In the genomic region with DNA sequence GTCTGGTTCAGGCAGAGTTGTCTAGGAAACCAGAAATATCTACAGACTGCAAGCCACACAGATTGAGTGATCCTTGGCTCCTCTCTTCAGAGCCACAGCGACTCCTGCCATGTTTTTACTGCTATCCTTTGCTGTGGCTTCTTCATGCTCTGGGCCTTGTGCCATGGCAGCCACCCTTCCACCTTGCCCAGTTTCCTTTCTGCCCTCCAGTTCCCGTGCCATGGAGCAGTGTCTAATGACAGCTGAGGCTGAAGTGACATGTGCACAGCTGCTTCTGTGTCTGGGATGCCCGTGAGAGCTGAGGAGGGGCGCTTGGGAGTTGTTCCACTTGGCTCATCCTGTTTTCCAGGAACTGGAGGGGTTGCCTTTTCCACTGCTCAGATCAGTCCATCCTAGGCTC, we compare ENCODE assay signal across 17 mouse cellular contexts.
A peak's percentile ranks its signal among the peaks of the same experiment; 100 is the strongest.
DNase-seq lines count a peak whose midpoint lies in the region; TF ChIP-seq lines count a peak whose summit lies in the region.
"Had no signal": no experiment of that assay in that cellular context is flagged by ENCODE, and none has a peak within 500 bp of the region (broad histone marks: within the 10 kb centered on the region; RNA-seq: fewer than 3 reads in every experiment).

No protein-coding gene starts in this region.

- no peak overlapping the region for H3K27ac ChIP-seq in gastrocnemius, adult 2 months
- H3K27ac ChIP-seq in layer of hippocampus, adult 2 months: peak overlapping the region; percentile 14; the same call in 1 of the 2 replicates
- H3K27ac ChIP-seq: embryonic facial prominence, embryonic 12.5 days; forebrain, embryonic 12.5 days; hindbrain, embryonic 12.5 days; intestine, embryonic 15.5 days had no signal

- no peak overlapping the region for H3K4me3 ChIP-seq in gastrocnemius, adult 2 months
- no peak overlapping the region for H3K4me3 ChIP-seq in layer of hippocampus, adult 2 months
- H3K4me3 ChIP-seq: embryonic facial prominence, embryonic 12.5 days; forebrain, embryonic 12.5 days; hindbrain, embryonic 12.5 days; intestine, embryonic 15.5 days had no signal

- intact Hi-C loops in gastrocnemius, adult 2 months (cut with DNase I): no loop called here
- intact Hi-C loops in gastrocnemius, postnatal 14 days (cut with DNase I; ENCODE audit: low total_unique reads): no loop called here

- peak; percentile 59 to 69 for DNase-seq in cerebellum, postnatal 14 days
- no peak for DNase-seq in cerebellum, postnatal 36 days
- peak; percentile 62 for DNase-seq in gastrocnemius, adult 2 months
- DNase-seq in gastrocnemius, adult 8-10 months (ENCODE audit: low spot score in 2 of 2): no peak
- no peak for DNase-seq in layer of hippocampus, adult 2 months (ENCODE audit: low spot score in 2 of 2)
- no peak for DNase-seq in layer of hippocampus, postnatal 14 days (ENCODE audit: low spot score in 2 of 2)
- DNase-seq in gastrocnemius, postnatal 14 days: peak; percentile 34
- DNase-seq: adrenal gland, postnatal 14 days; cerebellum, adult 11-12 months; cerebellum, adult 9-10 months; heart, postnatal 10 days; heart, postnatal 4 days; kidney, adult 18-20 months had no signal

- TF ChIP-seq CTCF in gastrocnemius, adult 2 months (IDR thresholded peaks at IDR 0.05): no peak
- TF ChIP-seq CTCF in layer of hippocampus, adult 2 months (conservative IDR thresholded peaks at IDR 0.05): no peak

Comparison
In these comparisons a context has a peak if more than half of its experiments do, and no peak if none do; other contexts are left out.
1. DNase-seq: peak in cerebellum, postnatal 14 days (2 of 2), gastrocnemius, adult 2 months (single experiment) and gastrocnemius, postnatal 14 days (single experiment); none in cerebellum, postnatal 36 days (0 of 2), gastrocnemius, adult 8-10 months (0 of 2), layer of hippocampus, adult 2 months (0 of 2) and layer of hippocampus, postnatal 14 days (0 of 2).